Mouse (Mus musculus) cerebellum, adult 18-20 months (tissue): ENCODE measurements around the gene Rbm4.
"Not testable (repeated sequence)": the region's sequence is repeated elsewhere in the genome, so short reads cannot be mapped to it uniquely, and the experiment has no call there.

Source experiments
- DNase-seq, 2 experiments: peaks; one replicate each; pipeline ENCODE4 v3.0.0; 2021

Gene Rbm4

DNA sequence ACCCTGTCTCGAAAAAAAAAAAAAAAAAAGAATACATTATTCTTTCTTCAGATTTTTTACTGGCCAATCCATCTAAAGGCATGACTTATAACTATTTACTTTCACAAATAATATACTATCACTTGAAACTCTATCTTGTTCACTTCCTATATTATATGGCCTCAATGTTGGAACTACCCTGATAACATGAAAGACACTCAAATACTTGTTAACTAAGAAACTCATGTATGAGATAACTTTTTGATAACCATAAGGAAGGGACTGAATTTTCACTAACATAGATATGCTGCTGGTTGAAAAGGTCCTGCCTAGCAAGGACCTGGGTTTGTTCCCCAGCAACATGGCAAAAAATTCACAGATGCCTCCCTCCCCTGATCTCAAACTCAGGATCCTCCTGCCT lies 2.2 kb upstream of the Rbm4 start:
- DNase-seq = no peak

DNA sequence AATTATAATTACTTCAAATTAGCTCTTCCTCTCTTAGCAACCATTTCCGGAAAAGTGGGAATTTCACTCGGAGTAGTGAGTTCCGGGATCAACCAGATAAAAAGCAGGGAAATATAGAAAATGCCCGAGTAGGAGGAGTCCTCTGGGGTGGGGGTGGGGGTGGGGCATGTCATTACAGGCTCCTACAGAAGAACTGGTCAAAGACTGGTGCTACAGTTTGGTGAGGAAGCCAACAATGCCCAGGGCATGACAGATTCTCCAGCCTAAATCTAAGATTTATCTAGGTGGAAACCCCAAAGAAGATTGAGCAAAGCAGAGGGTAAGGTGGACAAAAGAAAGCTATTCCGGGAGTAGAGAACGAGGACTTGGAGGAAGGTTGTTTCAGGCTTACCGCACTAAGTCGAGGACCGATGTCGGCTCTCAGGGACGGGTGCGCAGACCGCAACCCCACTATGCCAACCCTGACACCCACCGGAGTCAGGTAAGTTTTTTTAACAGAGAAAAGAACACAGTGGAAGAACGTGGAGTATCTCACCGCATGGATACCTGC lies 345 bp downstream of the Rbm4 start:
- no peak for DNase-seq

DNA sequence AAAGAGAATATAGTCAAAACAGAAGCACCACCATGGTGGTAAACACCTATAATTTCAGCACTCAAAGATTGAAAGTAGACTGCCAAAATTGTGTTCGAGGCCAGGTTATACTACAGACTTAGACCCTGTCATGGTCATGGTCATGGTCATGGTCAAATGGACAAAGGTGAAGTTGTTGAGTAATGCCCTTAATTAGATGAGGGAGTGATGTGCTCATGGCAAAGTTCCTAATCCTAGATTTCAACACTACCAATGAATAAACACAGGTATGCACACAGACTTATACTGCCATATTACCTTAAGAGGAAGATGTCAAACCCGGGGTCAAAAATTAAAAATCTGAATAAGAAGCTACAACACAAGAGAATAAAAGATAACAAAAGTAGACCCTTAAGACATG lies 7.4 kb downstream of the Rbm4 start:
- no peak for DNase-seq

DNA sequence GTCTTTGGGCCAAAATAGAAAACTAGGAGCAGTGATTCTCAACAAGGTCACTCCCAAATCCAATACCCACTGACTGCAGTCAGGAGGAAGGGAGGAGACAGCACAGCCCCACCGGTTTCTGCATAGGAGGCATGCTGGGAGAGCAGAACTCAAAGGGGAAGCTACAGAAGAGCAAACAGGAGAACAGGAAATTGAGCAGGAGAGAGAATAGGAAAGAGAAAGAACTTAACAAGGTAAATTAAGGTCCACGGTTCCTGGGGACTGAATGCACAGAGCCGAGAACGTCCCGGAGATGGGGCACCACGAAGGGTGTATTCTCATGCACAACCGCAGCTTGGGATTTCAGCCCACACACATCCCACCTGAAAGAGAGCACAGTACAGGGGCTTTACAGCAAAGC lies 8.5 kb downstream of the Rbm4 start:
- DNase-seq = no peak

DNA sequence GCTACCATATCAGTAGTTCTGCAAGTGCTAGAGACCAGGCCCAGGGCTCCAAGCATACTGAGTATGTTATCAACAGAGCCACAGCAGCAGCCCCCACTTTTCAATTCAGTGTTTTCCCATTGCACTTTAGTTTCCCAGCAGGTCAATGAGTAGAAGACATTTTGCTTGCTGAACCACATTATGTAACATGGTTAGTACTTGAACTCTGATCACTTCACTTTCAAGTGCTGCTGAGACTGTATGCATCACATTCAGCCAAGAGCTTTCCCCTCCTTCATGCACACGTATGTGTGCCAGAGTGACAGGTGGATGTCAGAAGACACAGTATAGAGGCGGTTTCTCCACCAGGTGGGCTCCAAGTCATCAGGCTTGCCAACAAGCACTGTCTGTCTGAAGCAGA lies 10.8 kb downstream of the Rbm4 start:
- DNase-seq = no peak

DNA sequence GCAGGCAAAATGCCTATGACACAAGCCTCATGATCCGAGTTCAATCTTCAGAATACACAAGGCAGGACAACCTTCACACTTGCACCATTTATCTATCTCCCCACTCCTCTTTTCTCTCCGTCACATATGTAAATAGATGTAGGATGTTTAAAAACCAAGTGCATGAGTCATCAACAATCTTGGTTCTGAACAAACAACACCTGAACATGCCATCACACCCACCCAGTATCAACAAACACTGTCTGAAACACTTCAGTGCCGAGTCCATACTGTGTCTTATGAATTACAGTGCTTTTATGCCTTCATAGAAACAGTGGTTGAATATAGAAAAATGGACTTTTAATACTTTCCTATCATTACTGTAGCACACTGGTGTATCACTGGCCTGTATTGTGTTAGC lies 20.9 kb downstream of the Rbm4 start:
- no peak for DNase-seq

DNA sequence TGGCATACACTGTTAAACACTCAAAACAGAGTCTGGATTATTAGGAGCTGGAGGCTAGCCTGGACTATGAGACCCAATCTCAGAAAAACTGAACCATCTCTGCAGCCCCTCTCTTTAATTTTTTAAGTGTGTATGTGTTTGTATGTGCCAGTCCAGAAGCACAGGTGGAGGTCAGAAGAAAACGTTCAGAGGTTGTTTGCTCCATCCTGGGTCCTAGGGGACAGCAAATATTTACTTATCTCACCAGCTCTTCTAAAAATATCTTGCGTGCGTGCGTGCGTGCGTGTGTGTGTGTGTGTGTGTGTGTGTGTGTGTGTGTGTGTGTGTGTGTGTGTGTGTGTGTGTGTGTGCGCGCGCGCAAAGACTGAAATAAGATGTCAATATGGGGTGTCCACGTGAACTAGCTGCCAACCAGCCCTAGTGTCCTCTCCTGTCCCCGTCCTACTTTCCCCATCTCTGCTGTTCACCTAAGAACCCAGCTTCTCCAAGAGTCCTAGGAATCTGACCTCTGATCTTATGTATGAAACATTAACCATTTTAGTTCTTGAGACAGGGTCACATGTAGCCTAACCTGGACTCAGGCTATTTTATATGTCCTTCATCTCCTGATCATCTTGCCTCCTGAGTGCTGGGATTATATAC lies 26.1 kb downstream of the Rbm4 start:
- DNase-seq = no peak

DNA sequence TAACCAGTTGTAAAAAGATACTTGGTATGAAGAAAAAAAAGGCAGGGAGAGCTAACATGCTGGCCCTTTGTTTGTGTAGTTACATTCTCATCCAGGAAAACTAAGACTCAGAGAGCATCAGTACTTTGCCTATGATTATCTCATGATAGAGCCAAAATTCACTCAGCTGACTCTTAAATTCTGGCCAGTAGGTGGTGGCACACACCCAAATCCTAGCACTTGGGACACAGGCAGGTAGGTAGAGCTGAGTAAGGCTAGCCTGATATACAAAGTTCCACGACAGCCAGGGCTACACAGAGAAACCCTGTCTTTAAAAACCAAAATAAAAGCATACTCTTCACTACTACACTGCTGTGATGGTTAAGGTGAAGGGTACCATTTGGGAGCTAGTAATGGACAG lies 30.8 kb downstream of the Rbm4 start:
- DNase-seq = peak; percentile 68 to 70

DNA sequence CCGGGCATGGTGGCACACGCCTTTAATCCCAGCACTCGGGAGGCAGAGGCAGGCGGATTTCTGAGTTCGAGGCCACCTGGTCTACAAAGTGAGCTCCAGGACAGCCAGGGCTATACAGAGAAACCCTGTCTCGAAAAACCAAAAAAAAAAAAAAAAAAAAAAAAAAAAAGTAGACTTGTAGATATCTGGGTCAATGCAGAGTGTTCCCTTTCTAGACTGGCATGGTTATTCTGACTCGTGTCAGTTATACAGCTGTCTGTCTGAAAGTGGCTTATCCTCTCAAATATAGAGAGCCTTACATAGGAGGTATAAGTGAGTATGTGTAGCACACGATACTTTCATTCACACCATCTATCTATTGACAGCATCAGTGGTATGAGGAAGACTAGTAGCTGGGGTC lies 33.2 kb downstream of the Rbm4 start:
- DNase-seq = not testable (repeated sequence)

DNA sequence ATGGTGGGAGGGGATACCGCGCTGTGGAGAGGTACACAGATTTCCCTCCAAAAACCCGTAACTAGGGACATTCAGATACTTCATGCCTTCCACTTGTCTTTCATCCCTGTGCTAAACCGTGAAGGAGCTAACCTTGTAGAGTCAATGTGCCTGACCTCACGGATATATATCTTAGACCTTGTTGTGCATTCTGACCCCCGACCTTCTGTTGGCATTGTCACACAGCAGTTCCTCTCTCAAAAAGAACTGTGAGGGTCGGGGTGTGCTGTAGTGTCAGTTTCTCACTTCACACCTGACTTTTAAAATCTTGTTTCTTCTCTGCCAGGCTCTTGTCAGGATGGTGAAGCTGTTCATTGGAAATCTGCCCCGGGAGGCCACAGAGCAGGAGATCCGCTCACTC lies 36.8 kb downstream of the Rbm4 start:
- no peak for DNase-seq

DNA sequence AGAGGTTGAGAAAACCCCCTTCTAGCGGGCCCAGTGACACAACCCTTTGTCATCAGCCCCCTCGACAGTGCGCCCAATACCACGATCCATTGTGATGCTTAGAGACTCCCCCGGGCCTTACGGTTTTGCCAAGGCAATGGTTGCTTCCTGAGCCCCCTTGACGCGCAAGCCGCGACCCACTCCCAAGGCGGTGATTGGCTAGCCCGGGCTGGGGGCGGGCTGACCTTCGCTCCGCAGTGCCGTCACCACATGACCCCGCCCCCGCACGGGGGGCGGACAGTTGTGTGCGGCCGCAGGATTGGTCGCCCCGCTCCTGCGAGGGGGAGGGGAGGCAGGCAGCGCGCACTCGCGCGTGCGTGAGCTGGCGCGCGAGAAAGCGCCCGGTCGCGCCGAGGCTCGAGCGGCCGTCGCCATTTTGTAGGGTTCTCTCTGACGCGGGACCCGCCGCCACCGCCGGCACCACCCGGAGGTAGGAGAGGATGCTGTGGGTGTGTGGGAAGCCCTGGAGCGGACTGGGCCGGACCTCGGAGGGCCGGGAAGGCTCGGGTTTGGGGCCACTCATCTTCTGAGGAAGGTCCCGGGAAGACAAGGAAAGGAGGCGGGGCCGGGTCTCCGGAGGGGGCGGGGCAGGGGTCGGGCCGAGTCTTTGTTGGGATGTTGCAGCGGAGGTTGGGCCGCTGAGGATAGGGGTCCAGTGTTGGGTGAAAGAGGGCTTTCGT lies 37.3 kb downstream of the Rbm4 start, which contains the start of gene Rbm4b:
Gene Rbm4b (plus strand): TSS at position 305 of the 719 bp plus-strand sequence.
- DNase-seq = peak; percentile 96 to 99

DNA sequence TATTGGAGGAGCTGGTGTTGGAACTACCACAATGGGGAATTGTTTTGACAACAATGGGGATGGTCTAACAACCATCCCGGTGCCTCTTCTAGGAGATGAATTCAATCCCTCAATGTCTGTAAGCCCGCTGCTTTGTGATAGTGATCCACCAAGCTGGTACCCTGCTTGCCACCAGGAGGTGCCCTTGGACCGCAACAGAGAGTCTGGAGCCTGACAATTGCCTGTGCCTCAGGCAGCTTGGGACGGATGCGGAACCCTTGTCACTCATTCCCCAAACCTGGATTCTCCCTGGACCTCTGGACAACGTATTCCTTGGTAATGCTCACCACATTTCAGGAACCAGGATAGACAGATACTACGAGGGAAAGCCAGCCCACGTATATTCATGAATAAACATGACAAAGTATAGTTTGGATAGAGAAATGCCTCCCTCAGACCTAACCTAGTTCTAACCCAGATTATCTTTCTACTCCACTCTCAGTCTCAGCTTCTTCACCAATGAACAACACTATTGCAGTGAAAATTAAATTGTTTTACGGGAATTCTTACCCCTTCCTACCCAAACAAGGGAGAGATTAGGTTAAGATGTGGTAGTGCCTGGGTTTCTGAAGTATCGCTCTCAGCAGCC lies 38.0 kb downstream of the Rbm4 start:
- peak; percentile 93 to 95 for DNase-seq

DNA sequence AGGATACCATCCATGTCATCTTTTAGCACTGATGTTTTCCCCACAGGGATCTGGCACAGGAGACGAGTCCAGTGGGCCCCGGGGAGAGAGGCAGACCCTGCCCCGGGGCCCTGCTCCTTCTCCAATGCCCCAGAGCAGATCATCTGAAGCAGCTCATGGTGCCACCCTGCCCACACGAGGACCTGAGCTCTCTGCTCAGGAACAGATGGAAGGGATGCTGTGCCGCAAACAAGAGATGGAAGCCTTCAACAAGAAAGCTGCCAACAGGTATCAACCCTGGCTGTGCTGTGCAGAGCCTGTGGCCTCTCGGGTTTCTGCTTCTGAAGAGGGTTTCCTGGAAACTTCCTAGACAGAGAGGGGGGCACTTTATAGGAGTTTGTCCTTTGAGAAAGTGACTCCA lies 43.7 kb downstream of the Rbm4 start:
- DNase-seq = peak; percentile 49 to 64

DNA sequence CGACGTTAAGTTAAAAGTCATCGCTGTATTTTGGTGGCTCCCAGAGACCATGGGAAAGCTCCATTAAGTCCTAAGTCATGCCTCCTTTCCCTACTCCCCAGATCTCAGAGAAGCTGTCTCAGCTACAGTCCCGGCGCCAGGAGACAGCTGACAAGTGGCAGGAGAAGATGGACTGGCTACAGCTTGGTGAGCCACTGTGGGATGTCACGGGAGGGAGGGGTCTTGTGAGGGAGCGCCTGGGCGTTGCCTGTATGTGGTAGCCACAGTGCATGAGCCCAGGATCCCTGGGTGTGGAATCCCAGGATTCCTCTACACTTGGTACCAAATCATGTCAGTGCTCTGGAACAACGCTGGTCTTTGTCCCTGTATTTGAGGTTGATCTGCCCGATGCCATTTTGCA lies 45.2 kb downstream of the Rbm4 start:
- DNase-seq = no peak

DNA sequence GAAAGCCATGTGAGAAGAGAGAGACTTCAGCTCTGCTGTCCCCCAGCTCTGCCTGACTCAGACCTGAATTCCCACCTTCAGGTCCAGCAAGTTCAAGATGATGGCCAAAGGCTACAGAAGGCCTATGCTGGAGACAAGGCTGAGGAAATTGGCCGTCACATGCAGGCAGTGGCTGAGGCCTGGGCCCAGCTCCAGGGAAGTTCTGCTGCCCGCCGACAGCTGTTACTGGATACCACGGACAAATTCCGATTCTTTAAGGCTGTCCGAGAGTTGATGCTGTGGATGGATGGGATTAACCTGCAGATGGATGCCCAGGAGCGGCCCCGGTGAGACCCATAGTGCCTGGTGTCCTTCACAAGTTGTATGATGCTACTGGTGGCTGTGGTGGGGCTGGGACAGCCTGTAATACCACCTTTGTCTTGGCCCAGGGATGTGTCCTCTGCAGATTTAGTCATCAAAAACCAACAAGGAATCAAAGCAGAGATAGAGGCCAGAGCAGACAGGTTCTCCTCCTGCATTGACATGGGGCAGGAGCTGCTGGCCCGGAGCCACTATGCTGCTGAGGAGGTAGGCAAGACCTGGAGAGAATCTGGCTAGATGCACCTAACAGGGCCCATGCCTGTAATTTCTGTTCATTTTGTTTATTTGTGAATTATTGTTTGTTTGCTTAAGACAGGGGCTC lies 45.9 kb downstream of the Rbm4 start:
- DNase-seq = peak; percentile 61 to 65

DNA sequence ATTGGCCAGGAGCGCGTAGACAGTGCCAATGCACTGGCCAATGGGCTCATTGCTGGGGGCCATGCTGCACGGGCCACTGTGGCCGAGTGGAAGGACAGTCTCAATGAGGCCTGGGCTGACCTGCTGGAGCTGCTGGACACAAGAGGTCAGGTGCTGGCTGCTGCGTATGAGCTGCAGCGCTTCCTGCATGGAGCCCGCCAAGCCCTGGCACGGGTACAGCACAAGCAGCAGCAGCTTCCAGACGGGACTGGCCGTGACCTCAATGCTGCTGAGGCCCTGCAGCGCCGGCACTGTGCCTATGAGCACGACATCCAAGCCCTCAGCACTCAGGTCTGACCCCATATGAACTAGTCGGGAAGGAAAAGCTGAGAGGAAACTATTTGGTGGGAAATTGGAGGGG lies 47.1 kb downstream of the Rbm4 start:
- DNase-seq = peak; percentile 81 to 82

DNA sequence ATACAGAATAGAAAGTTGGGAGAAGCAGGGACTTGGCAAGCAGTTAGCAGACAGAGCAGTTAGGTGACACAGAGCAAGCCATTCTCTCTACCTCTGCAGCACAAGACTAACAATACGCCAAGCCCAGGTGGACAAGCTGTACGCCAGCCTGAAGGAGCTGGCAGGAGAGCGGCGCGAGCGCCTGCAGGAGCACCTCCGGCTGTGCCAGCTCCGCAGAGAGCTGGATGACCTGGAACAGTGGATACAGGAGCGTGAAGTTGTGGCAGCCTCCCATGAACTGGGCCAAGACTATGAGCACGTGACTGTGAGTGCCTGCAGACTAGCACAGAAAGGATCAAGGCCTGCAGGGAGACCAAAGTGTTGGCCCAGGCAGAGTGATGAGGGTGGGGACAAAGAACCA lies 48.0 kb downstream of the Rbm4 start:
- peak; percentile 71 to 74 for DNase-seq

DNA sequence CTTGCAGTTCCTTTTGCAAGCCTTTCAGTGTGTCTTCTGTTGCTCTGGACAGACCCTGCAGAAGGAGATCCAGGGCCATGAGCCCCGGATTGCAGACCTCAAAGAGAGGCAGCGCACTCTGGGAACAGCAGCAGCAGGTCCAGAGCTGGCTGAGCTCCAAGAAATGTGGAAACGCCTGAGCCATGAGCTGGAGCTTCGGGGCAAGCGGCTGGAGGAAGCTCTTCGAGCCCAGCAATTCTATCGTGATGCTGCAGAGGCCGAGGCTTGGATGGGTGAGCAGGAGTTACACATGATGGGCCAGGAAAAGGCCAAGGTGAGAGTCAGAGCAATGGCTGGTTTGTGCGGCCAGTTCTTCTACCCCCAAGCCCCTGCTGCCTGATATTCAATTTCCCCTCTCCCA lies 48.6 kb downstream of the Rbm4 start:
- peak; percentile 63 to 65 for DNase-seq

DNA sequence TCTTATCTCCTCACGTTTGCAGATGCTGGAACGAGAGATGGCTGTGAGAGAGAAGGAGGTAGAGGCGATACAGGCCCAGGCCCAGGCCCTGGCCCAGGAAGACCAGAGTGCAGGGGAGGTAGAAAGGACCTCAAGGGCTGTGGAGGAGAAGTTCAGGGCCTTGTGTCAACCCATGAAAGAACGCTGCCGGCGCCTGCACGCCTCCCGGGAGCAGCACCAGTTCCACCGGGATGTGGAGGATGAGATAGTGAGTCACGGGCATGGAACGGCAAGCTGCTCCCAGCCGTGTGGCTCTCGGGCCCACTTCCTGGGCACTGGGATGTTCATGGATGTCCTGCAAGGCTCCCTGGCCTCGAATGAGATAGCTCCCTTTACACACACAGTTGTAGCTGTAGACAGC lies 49.7 kb downstream of the Rbm4 start:
- DNase-seq = no peak

DNA sequence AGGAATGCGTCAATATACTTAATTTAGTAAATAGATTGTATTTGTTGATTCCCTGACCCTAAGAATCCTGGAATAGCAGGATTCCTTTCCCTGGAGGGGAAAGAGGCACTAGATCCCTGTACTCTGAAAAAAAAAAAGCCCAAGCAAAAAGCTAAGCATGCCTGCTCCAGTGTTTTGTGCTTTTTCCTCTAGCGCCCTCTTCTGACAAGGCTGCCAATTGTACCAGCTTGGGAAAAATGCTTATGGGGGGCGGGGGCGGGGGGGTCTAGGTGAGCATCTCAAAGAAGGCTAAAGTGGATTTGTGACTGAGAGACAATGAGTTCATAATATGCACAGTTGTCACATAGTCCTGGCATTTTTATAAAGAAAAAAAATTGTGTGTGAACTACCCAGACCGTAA lies 50.2 kb downstream of the Rbm4 start:
- peak in 1 of 2 experiments; percentile 55 for DNase-seq

DNA sequence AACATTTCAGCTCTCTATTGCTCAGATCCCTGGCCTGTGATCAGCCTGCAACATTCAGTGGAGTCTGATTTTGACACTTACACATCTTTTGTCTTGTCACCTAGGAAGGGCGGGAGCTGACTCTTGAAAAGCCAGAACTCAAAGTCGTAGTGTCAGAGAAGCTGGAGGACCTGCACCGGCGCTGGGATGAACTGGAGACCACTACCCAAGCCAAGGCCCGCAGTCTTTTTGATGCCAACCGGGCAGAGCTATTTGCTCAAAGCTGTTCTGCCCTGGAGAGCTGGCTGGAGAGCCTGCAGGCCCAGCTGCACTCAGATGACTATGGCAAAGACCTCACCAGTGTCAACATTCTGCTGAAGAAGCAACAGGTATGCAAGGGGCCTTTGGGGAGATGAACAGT lies 51.5 kb downstream of the Rbm4 start:
- DNase-seq = no peak

DNA sequence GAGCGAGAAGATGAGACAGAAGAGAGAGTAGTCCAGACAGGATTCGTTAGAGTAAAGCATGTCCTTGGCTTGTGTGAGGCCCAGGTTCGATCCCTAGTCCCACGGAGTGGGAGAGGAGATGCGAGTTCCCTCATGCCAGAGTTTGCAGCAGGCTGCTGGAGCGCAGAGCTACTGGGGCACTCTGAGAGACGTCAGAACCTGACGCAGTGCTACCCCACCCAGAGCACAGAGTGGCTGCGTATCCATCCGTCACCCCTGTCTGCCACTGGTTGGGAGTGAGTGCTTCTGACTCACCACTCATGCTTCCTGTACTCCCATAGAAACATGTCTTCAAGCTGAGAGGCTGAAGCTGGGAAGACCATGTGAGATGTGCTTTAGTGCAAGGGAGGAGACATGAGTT lies 52.2 kb downstream of the Rbm4 start:
- DNase-seq = no peak

DNA sequence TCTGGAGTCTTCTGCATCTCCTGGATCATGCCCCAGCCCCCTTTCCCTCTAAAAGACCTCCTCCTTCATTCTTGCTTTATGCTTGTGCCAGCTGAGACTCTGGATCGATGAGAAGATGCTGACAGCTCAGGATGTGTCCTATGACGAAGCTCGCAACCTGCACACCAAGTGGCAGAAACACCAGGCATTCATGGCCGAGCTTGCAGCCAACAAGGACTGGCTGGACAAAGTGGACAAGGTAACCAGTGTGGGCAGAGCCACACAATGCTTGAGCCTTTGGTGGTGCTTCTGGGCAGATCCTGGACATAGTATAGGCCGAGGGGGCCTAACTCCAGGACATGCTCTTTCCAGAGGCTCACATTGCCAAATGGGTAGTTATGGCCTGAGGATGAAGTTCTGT lies 53.9 kb downstream of the Rbm4 start:
- no peak for DNase-seq
